Mouse (Mus musculus): ENCODE data around the gene Slc17a7.
"Not testable (repeated sequence)": the region's sequence is repeated elsewhere in the genome, so short reads cannot be mapped to it uniquely, and the experiment has no call there.

The Slc17a7 gene

GRCm38 (mm10) chr7:45133446-45134159 lies 30.1 kb upstream of the Slc17a7 start:
- no peak for DNase-seq (ENCODE audit: low spot score in 2 of 2)

- no peak for DNase-seq (ENCODE audit: low spot score in 2 of 2)
Measured at GRCm38 (mm10) chr7:45134544-45135026, 29.2 kb upstream of the Slc17a7 start.

- DNase-seq (ENCODE audit: low spot score in 2 of 2), result no peak
Measured at GRCm38 (mm10) chr7:45135370-45135769, 28.4 kb upstream of the Slc17a7 start.

GRCm38 (mm10) chr7:45135993-45136567 lies 27.7 kb upstream of the Slc17a7 start, which contains the start of the genes Gm45713 and Flt3l:
Gene Gm45713, minus strand, starts transcription at chr7:45136231.
Gene Flt3l, minus strand, starts transcription at chr7:45136432.
- peak; percentile 81 to 83 for DNase-seq (ENCODE audit: low spot score in 2 of 2)

- DNase-seq (ENCODE audit: low spot score in 2 of 2), result no peak
Measured at GRCm38 (mm10) chr7:45137171-45138006, 26.4 kb upstream of the Slc17a7 start.

GRCm38 (mm10) chr7:45138403-45138802 lies 25.3 kb upstream of the Slc17a7 start:
- DNase-seq (ENCODE audit: low spot score in 2 of 2), result no peak

GRCm38 (mm10) chr7:45139904-45140723 lies 23.6 kb upstream of the Slc17a7 start:
- DNase-seq (ENCODE audit: low spot score in 2 of 2), result no peak

- no peak for DNase-seq (ENCODE audit: low spot score in 2 of 2)
Measured at GRCm38 (mm10) chr7:45141319-45141718, 22.4 kb upstream of the Slc17a7 start.

- no peak for DNase-seq (ENCODE audit: low spot score in 2 of 2)
Measured at GRCm38 (mm10) chr7:45141914-45142313, 21.8 kb upstream of the Slc17a7 start.

- DNase-seq (ENCODE audit: low spot score in 2 of 2), result no peak
Measured at GRCm38 (mm10) chr7:45144368-45145174, 19.2 kb upstream of the Slc17a7 start.

- DNase-seq (ENCODE audit: low spot score in 2 of 2), result no peak
Measured at GRCm38 (mm10) chr7:45145460-45145859, 18.3 kb upstream of the Slc17a7 start.

GRCm38 (mm10) chr7:45147267-45147666 lies 16.5 kb upstream of the Slc17a7 start:
- no peak for DNase-seq (ENCODE audit: low spot score in 2 of 2)

GRCm38 (mm10) chr7:45147899-45148298 lies 15.8 kb upstream of the Slc17a7 start:
- DNase-seq (ENCODE audit: low spot score in 2 of 2), result no peak

GRCm38 (mm10) chr7:45148534-45149098 lies 15.1 kb upstream of the Slc17a7 start:
- DNase-seq (ENCODE audit: low spot score in 2 of 2), result no peak

GRCm38 (mm10) chr7:45149545-45149944 lies 14.2 kb upstream of the Slc17a7 start:
- DNase-seq (ENCODE audit: low spot score in 2 of 2), result no peak

- DNase-seq (ENCODE audit: low spot score in 2 of 2), result no peak
Measured at GRCm38 (mm10) chr7:45150321-45150720, 13.4 kb upstream of the Slc17a7 start.

GRCm38 (mm10) chr7:45151303-45151702 lies 12.4 kb upstream of the Slc17a7 start:
- DNase-seq (ENCODE audit: low spot score in 2 of 2), result no peak

GRCm38 (mm10) chr7:45153052-45153451 lies 10.7 kb upstream of the Slc17a7 start:
- not testable (repeated sequence) for DNase-seq (ENCODE audit: low spot score in 2 of 2)

- no peak for DNase-seq (ENCODE audit: low spot score in 2 of 2)
Measured at GRCm38 (mm10) chr7:45153586-45153985, 10.2 kb upstream of the Slc17a7 start.
